Mouse (Mus musculus) midbrain, embryonic 12.5 days (tissue): ENCODE results near the gene Mybl2. TPM values are rescaled to one million over a fixed set of nuclear protein-coding genes. Genes with fewer than 3 reads are reported as not detected.

Source experiments
- ATAC-seq: fragments of 200-750 bp; cut with Nextera tagmentation; 2 replicates; pipeline ENCODE4 v1.8.0; 2017; ENCODE audit warnings: low read depth, moderate TSS enrichment, moderate library complexity; ENCODE audit not compliant: low FRiP score
- H3K27ac ChIP-seq: fragments of 300-500 bp; sonication (generic); replicated peaks from 2 replicates; pipeline ENCODE4 v1.5.1; 2016; ENCODE audit warnings: mild to moderate bottlenecking
- H3K27me3 ChIP-seq: fragments of 300-500 bp; sonication (generic); 2 replicates; pipeline ENCODE4 v1.6.1; 2016; ENCODE audit warnings: mild to moderate bottlenecking
- H3K36me3 ChIP-seq: fragments of 300-500 bp; sonication (generic); 2 replicates; pipeline ENCODE4 v1.6.1; 2016
- H3K4me1 ChIP-seq: fragments of 300-500 bp; sonication (generic); 2 replicates; pipeline ENCODE4 v1.6.1; 2016
- H3K4me2 ChIP-seq: fragments of 300-500 bp; sonication (generic); replicated peaks from 2 replicates; pipeline ENCODE4 v1.6.1; 2016; ENCODE audit warnings: mild to moderate bottlenecking, moderate library complexity
- H3K4me3 ChIP-seq: fragments of 300-500 bp; sonication (generic); 2 replicates; pipeline ENCODE4 v1.5.1; 2016; ENCODE audit warnings: mild to moderate bottlenecking
- H3K9ac ChIP-seq: fragments of 300-500 bp; sonication (generic); replicated peaks from 2 replicates; pipeline ENCODE4 v1.6.1; 2016; ENCODE audit warnings: mild to moderate bottlenecking, moderate library complexity
- H3K9me3 ChIP-seq: fragments of 300-500 bp; sonication (generic); 2 replicates; pipeline ENCODE4 v1.6.1; 2016; ENCODE audit warnings: mild to moderate bottlenecking
- WGBS: fragments of 180-500 bp; shearing (Covaris S2); methylation state at CpG from one replicate; pipeline ENCODE4 v1.1.7; 2016; 5-methylcytosine and 5-hydroxymethylcytosine counted together
- polyA plus RNA-seq: library from polyadenylated mRNA; unstranded; fragments of >200 nt; fragmentation: Nextera tagmentation; extraction: Ambion mirVana; gene quantifications from 2 replicates; pipeline ENCODE4 v1.2.1, GENCODE M21; 2016

Mybl2 gene
- 35.5 and 35.7 TPM in 2 replicates for polyA plus RNA-seq

- peak within 1 kb of the TSS; percentile 95 for H3K4me2 ChIP-seq
- no peak within 1 kb of the TSS; the same call in 1 of the 2 replicates for H3K27ac ChIP-seq
- peaks cover 21% of the 10 kb centered on the region for H3K4me1 ChIP-seq
- ATAC-seq = peak; percentile 100
- no peaks in the 10 kb centered on the region for H3K36me3 ChIP-seq
- 0 out of 2 replicates have a peak, but pooled peaks cover 5% of the 10 kb centered on the region for H3K27me3 ChIP-seq
- no peaks in the 10 kb centered on the region for H3K9me3 ChIP-seq
- H3K4me3 ChIP-seq = peak within 1 kb of the TSS; percentile 68
- H3K9ac ChIP-seq = peak within 1 kb of the TSS; percentile 61
- under 1% methylated on average over 48 of the region's 48 CpGs for WGBS
Measured at GRCm38 (mm10) chr2:163054335-163054840, at the start of gene Mybl2. Gene Mybl2 (plus strand): TSS chr2:163054687.

- WGBS = 84% methylated on average over 4 of the region's 4 CpGs
- Histone ChIP-seq H3K4me3 (no peak overlapping the region), H3K4me2 (no peak overlapping the region), H3K36me3 (no peaks in the 10 kb centered on the region), H3K27ac (no peak overlapping the region), H3K9me3 (no peaks in the 10 kb centered on the region), H3K9ac (no peak overlapping the region), H3K4me1 (no peaks in the 10 kb centered on the region), H3K27me3 (peaks cover 4% of the 10 kb centered on the region; the same call in 1 of the 2 replicates)
- no peak for ATAC-seq
Measured at GRCm38 (mm10) chr2:163007299-163007698, 47.2 kb upstream of the Mybl2 start.

GRCm38 (mm10) chr2:163016916-163017743, 37.4 kb upstream of the Mybl2 start, which contains the start of gene Ift52:
Gene Ift52 (plus strand): TSS chr2:163017354.
- under 1% methylated on average over 57 of the region's 57 CpGs for WGBS
- H3K4me2 ChIP-seq = peak within 1 kb of the TSS; percentile 63
- peak within 1 kb of the TSS; percentile 64 for H3K27ac ChIP-seq
- H3K9me3 ChIP-seq = no peaks in the 10 kb centered on the region
- H3K36me3 ChIP-seq = no peaks in the 10 kb centered on the region
- peak within 1 kb of the TSS; percentile 78 for H3K9ac ChIP-seq
- ATAC-seq = peak; percentile 96
- H3K4me1 ChIP-seq = peaks cover 11% of the 10 kb centered on the region
- H3K27me3 ChIP-seq = no peaks in the 10 kb centered on the region
- peak within 1 kb of the TSS; percentile 91 for H3K4me3 ChIP-seq

- Histone ChIP-seq H3K9me3 (no peaks in the 10 kb centered on the region), H3K36me3 (peaks cover 87% of the 10 kb centered on the region), H3K27me3 (no peaks in the 10 kb centered on the region), H3K27ac (no peak overlapping the region), H3K9ac (no peak overlapping the region), H3K4me2 (no peak overlapping the region), H3K4me1 (no peaks in the 10 kb centered on the region), H3K4me3 (no peak overlapping the region)
- ATAC-seq = no peak
- 92% methylated on average over 5 of the region's 5 CpGs for WGBS
Measured at GRCm38 (mm10) chr2:163031289-163031688, 23.2 kb upstream of the Mybl2 start.

GRCm38 (mm10) chr2:163031757-163032156, 22.7 kb upstream of the Mybl2 start:
- H3K9ac ChIP-seq = no peak overlapping the region
- no peak for ATAC-seq
- no peak overlapping the region for H3K4me3 ChIP-seq
- no peaks in the 10 kb centered on the region for H3K9me3 ChIP-seq
- no peaks in the 10 kb centered on the region for H3K4me1 ChIP-seq
- H3K36me3 ChIP-seq = peaks cover 87% of the 10 kb centered on the region
- H3K27me3 ChIP-seq = no peaks in the 10 kb centered on the region
- 67% methylated on average over 2 of the region's 2 CpGs for WGBS
- H3K27ac ChIP-seq = no peak overlapping the region
- no peak overlapping the region for H3K4me2 ChIP-seq

- 35% methylated on average over 4 of the region's 4 CpGs for WGBS
- H3K9me3 ChIP-seq = no peaks in the 10 kb centered on the region
- ATAC-seq = no peak
- H3K4me3 ChIP-seq = no peak overlapping the region
- H3K9ac ChIP-seq = no peak overlapping the region
- no peak overlapping the region for H3K27ac ChIP-seq
- peaks cover 87% of the 10 kb centered on the region for H3K36me3 ChIP-seq
- no peaks in the 10 kb centered on the region for H3K4me1 ChIP-seq
- H3K27me3 ChIP-seq = no peaks in the 10 kb centered on the region
- no peak overlapping the region for H3K4me2 ChIP-seq
Measured at GRCm38 (mm10) chr2:163032622-163033021, 21.9 kb upstream of the Mybl2 start.

- ATAC-seq = no peak
- Histone ChIP-seq H3K4me2 (no peak overlapping the region), H3K27ac (no peak overlapping the region), H3K36me3 (peaks cover 86% of the 10 kb centered on the region), H3K9me3 (no peaks in the 10 kb centered on the region), H3K27me3 (no peaks in the 10 kb centered on the region), H3K4me3 (no peak overlapping the region), H3K9ac (no peak overlapping the region), H3K4me1 (no peaks in the 10 kb centered on the region)
- 92% methylated on average over 7 of the region's 7 CpGs for WGBS
Measured at GRCm38 (mm10) chr2:163039940-163040339, 14.5 kb upstream of the Mybl2 start.

- Histone ChIP-seq H3K9me3 (no peaks in the 10 kb centered on the region), H3K4me3 (no peak overlapping the region), H3K4me1 (no peaks in the 10 kb centered on the region), H3K27me3 (no peaks in the 10 kb centered on the region), H3K36me3 (peaks cover 39% of the 10 kb centered on the region), H3K9ac (no peak overlapping the region), H3K27ac (no peak overlapping the region), H3K4me2 (0 out of 2 replicates have a peak overlapping the region, but pooled peaks have one; percentile 30)
- no peak for ATAC-seq
- WGBS = 6% methylated on average over 10 of the region's 10 CpGs
Measured at GRCm38 (mm10) chr2:163048125-163048524, 6.4 kb upstream of the Mybl2 start.

- H3K27ac ChIP-seq = no peak overlapping the region
- H3K9me3 ChIP-seq = no peaks in the 10 kb centered on the region
- peaks cover 5% of the 10 kb centered on the region; the same call in 1 of the 2 replicates for H3K4me1 ChIP-seq
- no peak overlapping the region for H3K9ac ChIP-seq
- WGBS = 83% methylated on average over 2 of the region's 2 CpGs
- ATAC-seq = no peak
- no peak overlapping the region for H3K4me2 ChIP-seq
- H3K36me3 ChIP-seq = peaks cover 33% of the 10 kb centered on the region
- H3K27me3 ChIP-seq = no peaks in the 10 kb centered on the region
- no peak overlapping the region for H3K4me3 ChIP-seq
Measured at GRCm38 (mm10) chr2:163049116-163049515, 5.4 kb upstream of the Mybl2 start.

GRCm38 (mm10) chr2:163051691-163052090, 2.8 kb upstream of the Mybl2 start:
- 0 out of 2 replicates have a peak, but pooled peaks cover 5% of the 10 kb centered on the region for H3K27me3 ChIP-seq
- no peak overlapping the region for H3K4me3 ChIP-seq
- H3K4me2 ChIP-seq = no peak overlapping the region
- peaks cover 21% of the 10 kb centered on the region for H3K4me1 ChIP-seq
- no peaks in the 10 kb centered on the region for H3K9me3 ChIP-seq
- no peak for ATAC-seq
- H3K27ac ChIP-seq = no peak overlapping the region
- peaks cover 13% of the 10 kb centered on the region for H3K36me3 ChIP-seq
- WGBS = 70% methylated on average over 1 of the region's 1 CpGs
- no peak overlapping the region for H3K9ac ChIP-seq

GRCm38 (mm10) chr2:163052101-163052500, 2.4 kb upstream of the Mybl2 start:
- Histone ChIP-seq H3K4me3 (no peak overlapping the region), H3K4me1 (peaks cover 21% of the 10 kb centered on the region), H3K9ac (no peak overlapping the region), H3K27me3 (0 out of 2 replicates have a peak, but pooled peaks cover 5% of the 10 kb centered on the region), H3K27ac (no peak overlapping the region), H3K36me3 (peaks cover 9% of the 10 kb centered on the region), H3K9me3 (no peaks in the 10 kb centered on the region), H3K4me2 (no peak overlapping the region)
- 43% methylated on average over 4 of the region's 4 CpGs for WGBS
- ATAC-seq = no peak

GRCm38 (mm10) chr2:163052826-163053225, 1.7 kb upstream of the Mybl2 start:
- WGBS = 67% methylated on average over 4 of the region's 4 CpGs
- 0 out of 2 replicates have a peak, but pooled peaks cover 5% of the 10 kb centered on the region for H3K27me3 ChIP-seq
- H3K9ac ChIP-seq = no peak overlapping the region
- no peaks in the 10 kb centered on the region for H3K9me3 ChIP-seq
- no peak overlapping the region for H3K4me3 ChIP-seq
- no peak for ATAC-seq
- peaks cover 6% of the 10 kb centered on the region; the same call in 1 of the 2 replicates for H3K36me3 ChIP-seq
- peaks cover 21% of the 10 kb centered on the region for H3K4me1 ChIP-seq
- H3K4me2 ChIP-seq = no peak overlapping the region
- H3K27ac ChIP-seq = no peak overlapping the region
